Mouse (Mus musculus): Measurements from ENCODE around the gene Dnaja2.

DNA sequence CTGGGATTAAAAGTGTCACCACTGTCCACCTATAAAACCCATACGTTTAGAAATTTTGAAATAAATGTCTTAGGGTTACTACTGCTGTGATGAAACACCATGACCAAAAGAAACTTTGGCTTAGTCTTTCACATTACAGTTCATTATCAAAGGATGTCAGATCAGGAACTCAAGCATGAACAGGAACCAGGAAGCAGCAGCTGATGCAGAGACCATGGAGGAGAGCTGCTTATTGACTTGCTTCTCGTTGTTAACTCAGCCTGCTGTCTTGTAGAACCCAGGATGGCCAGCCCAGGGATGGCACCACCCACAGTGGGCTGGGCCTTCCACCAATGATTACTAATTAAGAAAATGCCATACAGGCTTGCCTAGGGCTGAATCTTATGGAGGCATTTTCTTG, 4.8 kb upstream of the Dnaja2 start:
- TF ChIP-seq MAFK (IDR thresholded peaks at IDR 0.05; ENCODE audit: insufficient read depth, low read depth, low read length): no peak
- no peak for TF ChIP-seq HCFC1 (IDR thresholded peaks at IDR 0.05; ENCODE audit: borderline replicate concordance, insufficient read depth, low read length)
- TF ChIP-seq ZNF384 (IDR thresholded peaks at IDR 0.05; ENCODE audit: low read depth, low read length): no peak
- no peak for TF ChIP-seq ZC3H11A (IDR thresholded peaks at IDR 0.05; ENCODE audit: borderline replicate concordance, low read depth, low read length)
- TF ChIP-seq CHD2 (IDR thresholded peaks at IDR 0.05; ENCODE audit: low read depth, low read length): no peak

All from ES-E14 (cell line).